Mouse (Mus musculus): ENCODE results near the gene Brd2. TPM values are rescaled to one million over a fixed set of nuclear protein-coding genes. Genes with fewer than 3 reads are reported as not detected.

The Brd2 gene
- total RNA-seq, 1 experiment from 2014 or later: 233 TPM

DNA sequence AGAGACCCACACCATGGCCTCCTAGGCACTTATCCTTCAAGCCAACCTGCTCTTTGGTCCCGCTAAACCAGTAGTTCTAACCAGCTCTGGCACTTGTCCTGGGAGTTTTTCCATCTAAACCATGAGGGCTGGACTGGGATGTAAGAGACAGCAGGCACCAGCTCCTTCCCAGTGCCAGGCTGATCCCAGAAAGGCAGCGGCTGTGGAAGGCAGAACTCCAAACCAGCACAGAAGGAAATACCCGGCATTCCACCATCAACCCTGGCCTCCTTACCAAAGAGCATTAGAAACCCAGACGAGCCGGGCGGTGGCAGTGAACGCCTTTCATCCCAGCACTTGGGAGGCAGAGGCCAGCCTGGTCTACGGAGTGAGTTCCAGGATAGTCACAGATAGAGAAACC lies 12.1 kb downstream of the Brd2 start:
- no peak for DNase-seq

DNA sequence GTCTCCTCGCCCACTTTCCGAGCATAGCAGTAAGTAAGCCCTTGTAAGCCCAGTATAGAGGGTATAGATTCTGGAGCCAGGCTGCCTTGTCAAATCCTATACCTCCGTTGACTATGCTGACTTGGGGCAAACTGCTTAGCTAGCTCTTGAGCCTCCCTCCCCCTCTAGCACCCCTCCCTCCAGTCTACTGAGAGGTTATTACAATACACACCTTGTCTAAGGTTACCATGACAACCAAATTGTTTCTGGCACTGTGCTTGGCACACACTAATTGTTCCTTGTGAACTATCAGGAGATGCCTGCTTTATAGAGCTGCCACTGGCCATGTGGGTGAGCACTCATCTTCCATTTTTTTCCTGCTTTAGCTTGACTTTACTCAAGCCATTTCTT lies 12.6 kb downstream of the Brd2 start:
- no peak for DNase-seq

DNA sequence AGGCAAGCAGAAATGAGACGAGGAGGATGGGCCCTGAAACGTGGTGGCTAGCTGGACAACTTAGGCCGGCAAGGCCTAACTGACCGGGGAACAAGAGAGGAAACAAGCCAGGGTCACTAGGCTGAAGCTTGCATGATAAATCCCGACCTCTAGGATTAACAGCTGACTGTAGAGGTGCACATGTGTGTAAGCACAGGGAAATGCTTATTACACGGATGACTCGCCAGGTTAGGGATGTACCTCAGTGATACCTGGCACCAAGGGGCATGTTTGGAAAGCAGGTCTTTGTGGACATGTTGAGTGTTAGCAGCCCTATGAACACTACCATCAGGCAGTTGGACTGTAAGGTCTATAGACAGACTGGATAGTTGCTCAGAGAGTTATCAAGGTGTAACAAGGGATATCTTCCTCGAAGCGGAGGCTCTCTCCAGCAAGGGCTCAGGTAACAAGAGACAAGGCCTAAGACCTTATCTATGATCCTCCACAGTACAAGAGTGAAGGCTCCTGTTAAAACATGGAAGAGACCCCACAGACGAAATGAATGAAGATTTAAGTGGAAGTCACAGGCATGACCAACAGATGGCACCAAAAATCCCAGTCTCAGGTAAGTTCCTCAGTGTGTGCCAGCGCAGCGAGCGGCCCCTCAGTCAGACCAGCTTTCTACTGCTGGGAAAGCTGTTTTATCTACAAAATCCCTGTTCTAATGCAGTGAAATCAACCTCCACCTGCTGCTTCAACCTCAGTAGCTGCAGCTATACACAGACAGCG lies 13.2 kb downstream of the Brd2 start:
- no peak for DNase-seq

DNA sequence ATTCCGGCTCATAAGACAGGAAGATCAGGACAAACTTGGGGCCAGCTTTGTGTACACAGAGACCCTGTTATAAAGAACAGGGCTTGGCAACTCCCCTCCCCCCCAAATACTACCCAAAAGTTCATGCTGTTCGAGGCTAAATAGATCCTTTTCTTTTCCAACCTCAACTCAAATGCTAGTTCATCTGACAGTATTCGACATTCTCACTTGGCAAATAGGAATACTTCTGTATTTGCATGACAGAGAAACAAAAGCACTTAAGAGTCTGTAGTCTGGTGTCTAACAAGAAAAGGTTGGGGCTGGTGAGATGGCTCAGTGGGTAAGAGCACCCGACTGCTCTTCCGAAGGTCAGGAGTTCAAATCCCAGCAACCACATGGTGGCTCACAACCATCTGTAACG lies 14.0 kb downstream of the Brd2 start:
- no peak for DNase-seq

DNA sequence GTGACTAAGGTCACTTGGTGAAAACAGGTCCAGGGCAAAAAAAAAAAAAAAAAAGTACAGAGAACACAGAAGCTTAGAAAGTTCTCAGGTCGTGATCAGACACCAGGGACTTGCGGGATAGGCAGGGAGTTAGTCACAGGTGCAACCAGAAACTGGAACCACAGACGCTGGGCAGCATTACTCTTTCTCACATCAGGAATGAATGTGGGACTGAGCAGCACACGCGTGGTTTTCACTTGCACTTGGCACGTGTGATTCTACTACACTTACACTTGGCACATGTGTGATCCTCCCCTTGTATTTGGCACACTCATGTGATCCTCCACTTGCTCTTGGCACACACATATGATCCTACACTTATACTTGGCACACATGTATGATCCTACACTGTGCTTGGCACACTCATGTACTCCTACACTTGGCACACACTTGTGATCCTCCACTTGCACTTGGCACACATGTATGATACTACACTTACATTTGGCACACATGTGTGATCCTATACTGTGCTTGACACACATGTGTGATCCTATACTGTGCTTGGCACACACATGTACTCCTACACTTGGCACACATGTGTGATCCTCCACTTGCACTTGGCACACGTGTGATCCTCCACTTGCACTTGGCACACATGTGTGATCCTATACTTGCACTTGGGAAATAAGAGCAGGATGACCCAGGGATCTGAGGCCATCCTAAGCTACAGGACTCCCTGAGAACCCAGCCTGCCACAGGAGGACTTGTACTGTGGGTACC lies 15.1 kb downstream of the Brd2 start:
- no peak for DNase-seq

DNA sequence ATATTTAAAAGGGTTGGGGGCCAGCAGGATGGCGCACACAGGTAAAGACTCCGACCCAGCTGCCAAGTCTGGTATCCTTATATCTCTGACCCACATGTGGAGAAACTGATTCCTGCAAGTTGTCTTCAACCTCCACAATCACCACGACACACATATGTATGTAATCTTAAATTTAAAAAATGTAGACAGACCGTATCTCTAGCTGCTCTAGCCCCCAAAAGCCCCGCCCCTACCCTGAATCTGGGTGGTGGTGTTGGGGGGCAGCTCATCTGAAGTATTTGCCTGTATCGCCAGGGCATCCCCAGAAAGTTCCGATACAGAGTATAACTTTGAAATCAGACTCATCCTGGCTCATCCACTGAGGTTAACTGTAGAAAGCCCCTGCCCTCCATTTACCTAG lies 15.9 kb downstream of the Brd2 start:
- DNase-seq: no peak

DNA sequence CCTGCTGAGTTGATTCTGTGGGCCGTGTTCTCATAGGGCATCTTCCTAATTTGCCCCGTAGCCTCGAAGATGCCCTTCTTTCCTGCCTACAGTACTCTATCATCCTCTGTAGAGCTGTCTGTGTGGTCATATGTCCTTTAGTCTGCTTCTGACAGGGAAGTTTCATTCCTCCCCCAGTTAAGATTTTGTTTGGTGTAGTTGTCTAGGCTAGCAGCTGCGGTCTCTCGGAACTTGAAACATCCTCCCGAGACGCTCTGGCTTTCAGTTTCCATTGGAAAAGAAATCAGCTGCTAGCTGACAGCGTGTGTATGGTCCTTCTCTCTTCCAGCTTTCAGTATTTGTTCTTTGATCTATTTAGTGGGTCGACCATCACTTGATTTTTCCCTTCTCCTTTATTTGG lies 17.6 kb downstream of the Brd2 start:
- no peak for DNase-seq

DNA sequence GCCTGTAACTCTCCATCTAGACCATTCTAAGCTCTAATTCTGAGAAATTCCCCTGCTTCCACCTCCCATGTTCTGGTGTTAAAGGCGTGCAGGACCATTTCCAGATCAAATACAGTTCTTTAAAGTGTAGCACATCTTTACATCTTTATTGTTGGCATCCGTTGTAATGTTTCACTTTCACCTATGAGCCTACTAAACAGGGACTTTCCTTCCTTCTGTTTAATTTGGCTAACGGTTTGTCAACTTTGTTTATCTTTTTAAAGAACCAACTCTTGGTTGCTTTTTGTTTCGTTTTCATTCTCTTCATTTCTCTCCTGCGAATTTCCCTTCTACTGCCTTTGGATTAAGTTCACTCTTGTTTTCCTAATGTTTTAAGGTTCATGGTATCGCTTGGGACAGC lies 19.6 kb downstream of the Brd2 start:
- DNase-seq: no peak

DNA sequence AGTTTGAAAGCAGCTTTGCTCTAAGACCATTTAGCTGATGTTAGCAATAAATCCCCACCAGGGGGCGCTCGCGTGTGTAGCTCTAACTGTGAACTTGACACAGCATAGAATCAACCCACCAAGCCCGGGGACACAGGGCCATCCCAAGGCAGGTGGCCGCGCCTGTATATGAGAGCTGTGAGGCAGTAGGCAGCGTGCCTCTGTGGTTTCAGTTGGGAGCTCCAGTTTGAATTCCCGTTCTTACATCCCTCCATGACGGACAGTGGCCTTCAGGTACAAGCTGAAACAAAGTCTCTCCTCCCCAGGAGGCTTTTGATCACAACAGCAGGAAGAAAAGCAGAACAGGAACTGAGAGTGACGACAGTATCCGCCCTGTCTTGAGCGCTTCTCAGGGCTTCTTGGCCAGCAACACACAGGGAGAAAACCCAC lies 20.8 kb downstream of the Brd2 start:
- DNase-seq: peak; percentile 95

DNA sequence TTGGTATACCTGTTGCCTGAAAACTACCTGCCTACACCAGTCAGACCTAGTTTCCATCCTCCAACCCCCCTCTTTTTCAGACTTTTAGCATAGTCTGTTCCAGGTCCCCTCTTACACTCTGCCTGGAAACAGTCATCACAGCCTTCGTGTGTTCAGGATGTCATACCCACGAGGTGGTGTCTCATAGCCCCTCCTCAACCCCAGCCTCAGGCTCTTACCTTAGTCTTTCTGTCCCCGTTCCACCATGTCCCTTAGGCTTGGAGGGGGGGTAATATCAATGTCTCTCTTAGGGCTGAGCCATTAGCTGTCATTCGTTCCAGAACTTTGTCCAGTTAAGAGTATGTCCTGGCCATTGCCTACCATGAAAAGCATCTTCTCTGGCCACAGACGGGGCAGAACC lies 21.2 kb downstream of the Brd2 start:
- no peak for DNase-seq

DNA sequence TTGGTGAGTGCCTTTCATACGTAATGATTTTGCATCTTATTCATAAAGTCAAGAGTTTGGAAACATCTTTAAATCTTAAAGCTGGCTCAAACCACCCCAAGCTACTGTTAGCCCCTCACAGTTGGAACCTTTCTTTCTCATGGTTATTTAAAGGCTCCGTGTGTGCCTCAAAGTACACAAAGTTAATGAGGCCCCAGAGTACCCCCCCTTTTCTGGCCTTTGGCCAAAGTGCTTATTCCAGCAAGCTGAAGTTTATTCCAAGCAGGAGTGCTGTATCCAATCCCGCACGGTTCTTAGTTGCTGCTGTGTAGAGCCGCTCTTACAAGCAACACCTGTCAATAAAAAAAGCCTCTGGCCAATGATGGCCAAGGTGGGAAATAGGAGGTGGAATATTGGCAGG lies 22.9 kb downstream of the Brd2 start:
- DNase-seq: no peak

DNA sequence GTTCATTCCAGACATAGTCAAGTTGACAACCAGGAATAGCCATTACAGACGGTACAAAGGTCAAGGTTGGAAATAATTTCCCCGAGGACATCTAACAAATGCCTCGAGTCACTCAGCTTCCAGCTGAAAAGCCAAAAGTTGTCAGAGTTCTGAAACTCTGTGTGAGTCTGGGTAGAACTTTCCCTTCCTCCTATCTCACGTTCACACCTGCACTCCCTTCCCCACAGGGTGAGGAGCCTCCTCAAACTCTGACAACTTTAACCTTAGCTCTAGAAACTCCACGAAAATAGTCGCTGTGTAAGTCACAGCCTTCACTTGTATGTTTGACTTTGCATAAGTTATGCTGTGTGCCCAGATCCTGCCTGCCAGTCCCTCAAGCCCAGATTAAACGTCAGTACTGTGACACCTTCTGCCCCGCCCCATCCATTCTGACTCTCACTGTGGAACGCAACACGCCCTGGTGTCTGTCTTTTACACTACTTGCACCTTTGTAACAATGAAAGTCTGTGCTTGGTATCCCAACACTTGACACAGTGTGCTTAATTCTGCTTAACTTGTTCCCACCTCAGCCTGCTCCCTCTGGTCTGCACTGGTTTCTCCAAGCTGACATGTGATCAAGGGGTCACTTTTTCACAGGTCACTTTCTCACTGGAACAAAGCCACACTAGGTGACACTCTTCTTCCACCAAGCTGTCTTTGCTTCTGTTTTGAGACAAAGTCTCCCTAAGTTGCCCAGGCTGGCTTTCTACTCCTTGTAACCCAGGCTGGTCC lies 23.5 kb downstream of the Brd2 start:
- DNase-seq: no peak

DNA sequence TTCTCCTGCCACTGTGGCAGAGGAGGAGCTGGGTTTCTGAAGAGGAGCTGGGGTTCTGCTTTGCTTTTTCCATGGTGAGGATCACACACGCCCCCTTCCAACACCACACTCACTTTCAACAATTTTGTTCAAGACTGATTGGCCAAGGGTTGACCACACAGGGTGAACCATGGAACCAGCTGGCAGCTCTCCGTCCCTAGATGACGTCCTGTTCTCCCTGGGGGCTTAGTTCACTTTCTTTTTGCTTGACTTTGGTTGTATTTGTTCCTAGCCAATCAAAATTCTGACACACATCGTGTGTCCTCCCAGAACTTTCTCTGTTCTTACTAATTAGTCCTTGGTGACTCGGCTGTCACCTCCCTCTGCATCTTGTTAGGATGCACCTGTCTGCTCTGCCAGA lies 25.2 kb downstream of the Brd2 start:
- no peak for DNase-seq

DNA sequence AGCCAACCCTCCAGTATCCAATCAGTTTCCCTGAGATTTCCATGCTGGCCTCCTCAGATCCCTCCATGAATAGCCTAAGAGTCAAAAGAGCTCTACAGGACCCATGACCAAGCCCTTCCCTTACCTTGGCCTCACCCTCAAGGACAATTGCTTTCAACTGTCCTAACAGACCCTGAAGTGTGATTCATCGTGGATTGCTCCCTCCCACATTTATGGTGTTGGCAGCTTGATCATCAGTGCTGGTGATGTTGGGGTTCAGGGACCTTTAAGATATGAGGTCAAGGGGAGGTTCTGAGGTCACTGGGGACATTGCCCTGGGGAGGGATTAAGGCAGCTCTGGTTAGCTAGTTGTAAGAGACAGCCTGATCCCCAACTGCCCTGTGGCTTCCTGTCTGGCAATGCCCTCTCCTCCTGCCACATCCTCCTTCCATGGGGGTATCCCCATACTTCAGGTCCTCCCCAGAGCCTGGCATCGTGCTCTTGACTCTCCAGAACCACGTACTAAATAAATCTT lies 25.9 kb downstream of the Brd2 start:
- no peak for DNase-seq

DNA sequence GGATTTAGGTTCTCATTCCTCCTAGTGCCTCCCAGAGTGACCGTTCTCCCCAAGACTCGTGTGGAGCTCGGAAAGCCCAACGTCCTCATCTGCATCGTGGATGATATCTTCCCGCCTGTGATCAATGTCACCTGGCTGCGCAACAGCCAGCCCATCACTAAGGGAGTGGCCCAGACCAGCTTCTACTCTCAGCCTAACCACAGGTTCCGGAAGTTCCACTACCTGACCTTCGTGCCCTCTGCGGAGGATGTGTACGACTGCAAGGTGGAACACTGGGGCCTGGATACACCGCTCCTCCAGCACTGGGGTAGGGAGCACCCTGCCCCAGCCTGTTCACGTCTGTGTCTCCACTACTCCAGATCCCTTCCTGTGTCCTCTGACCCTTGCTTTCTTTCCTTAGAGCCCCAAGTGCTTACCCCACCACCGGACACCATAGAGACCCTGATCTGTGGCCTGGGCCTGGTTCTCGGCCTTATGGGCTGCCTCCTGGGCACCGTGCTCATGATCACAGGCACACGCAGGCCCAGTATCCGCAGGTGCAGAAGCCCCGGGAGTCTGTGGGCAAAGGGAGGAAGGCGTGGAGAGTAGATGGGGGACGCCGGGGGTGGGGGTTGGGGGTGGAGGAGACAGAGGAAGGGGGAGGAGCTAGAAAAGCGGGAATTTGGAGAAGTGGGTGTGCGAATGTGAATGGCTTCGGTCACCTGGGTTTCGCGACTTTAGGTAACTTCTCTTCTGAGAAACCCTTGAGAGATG lies 28.0 kb downstream of the Brd2 start:
- DNase-seq: no peak

DNA sequence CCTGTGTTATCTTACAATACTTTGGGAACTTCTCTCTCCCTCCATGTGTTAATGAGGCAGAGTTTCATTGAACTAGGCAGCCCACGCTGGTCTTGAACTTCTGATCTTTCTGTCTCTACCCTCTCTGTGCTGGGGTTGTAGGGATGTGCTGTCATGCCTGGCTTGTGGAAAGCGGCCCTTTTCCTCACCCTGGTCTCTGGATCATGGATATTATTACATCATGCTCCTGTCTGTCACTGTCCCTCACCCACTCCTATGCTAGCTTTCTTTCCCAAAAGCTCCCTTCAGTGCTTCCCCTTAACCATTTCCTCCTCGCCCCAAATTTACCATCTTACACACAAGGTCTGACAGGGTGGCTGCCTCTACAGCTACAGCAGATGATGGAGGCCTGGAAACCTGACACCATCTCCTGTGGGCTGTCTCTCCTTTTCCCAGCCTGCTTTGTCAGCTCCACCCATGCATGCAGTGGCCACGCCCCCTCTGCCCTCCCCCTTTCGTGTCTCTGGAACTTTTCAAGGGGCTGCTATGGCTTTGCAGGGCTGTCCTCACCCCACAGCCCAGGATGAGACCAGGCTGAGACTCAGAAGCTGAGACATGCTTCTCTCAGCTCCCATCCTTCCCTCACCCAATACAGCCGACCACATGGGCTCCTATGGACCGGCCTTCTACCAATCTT lies 29.1 kb downstream of the Brd2 start:
- no peak for DNase-seq

DNA sequence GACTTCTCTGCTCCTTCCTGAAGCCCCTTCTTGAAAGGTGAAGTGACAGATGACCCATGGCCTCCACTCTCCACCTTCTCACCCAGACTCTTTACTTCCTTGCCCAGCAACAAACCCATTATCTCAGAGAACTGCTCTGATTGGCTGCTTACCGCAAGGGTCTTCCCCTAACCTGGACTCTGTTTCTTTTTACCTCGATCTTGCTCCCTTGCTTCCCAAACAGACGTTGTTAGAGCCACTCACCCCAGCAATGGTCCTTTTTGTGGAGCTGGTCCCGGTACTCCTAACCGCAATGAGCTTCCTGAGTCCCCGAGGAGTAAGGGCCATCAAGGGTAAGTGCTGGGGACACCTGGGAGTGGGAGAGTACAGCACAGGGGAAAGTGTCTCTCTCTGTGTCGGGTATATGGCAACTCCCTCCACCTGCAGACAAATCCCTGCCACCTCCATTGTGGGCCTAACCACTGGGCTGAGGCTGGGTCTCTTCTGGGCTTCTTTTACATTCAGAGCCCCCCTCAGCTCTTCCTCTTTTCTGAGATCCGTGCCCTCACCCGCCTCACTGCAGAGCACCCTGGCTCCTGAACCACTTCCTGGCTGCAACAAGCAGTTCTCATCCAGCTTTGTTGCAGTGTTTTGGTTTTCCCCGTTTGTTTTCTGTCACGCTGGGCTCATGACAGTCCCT lies 30.1 kb downstream of the Brd2 start, which contains the start of gene H2-Oa:
Gene H2-Oa (plus strand): TSS at position 144 of the 679 bp plus-strand sequence.
- no peak for DNase-seq

DNA sequence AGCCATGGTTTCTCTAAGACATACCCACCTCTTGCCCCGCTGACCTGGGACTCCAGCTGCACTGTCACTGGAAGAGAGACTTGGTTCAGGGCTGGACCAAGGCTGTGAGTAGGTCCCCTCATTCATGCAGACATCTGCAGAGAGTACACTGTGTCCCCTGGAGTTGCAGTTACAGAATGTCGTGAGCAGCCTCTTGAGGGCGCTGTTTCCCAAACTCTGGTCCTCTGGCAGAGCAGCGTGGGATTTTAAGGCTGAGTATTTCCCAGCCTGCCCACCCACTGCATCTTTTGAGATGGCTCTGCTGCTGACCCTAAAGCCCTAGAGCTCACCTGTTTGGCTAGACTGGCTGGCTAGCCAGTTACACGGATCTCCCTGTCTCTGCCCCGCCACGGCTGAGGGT lies 31.5 kb downstream of the Brd2 start:
- DNase-seq: peak; percentile 39

DNA sequence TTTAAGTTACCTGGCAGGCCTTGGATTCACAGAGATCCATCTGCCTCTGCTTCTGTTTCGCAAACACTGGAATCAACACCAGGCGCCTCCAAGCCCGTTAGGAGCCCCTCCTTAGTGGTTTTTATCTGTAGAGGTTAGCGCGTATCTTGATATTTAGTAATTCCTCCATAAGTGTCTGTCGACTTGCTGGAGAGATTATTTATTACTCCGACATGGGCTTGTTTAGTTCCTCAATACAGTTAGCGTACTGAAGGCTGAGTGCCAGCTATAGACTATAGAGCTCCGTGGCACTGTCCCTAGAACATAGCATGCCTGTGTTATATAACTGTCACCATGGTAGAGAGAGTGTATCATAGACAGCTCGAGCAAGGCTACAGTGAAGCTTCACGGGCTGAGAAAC lies 34.3 kb downstream of the Brd2 start:
- no peak for DNase-seq

DNA sequence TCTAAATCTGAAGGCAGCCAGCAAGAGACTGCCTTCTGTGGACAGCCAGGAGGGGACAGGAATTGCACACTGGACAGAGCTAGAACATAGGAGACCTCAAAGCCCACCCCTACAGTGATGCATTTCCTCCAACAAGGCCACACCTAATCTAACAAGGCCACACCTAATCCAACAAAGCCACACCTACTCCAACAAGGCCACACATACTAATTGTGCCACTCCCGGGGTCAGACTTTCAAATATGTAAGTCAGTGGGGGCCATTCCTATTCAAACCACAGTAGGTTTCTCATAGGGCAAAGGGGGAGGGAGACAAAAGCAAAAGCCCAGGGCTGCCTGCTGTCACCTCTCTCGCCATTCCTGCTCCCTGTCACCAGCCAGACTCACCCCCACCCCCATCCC lies 35.0 kb downstream of the Brd2 start:
- no peak for DNase-seq

DNA sequence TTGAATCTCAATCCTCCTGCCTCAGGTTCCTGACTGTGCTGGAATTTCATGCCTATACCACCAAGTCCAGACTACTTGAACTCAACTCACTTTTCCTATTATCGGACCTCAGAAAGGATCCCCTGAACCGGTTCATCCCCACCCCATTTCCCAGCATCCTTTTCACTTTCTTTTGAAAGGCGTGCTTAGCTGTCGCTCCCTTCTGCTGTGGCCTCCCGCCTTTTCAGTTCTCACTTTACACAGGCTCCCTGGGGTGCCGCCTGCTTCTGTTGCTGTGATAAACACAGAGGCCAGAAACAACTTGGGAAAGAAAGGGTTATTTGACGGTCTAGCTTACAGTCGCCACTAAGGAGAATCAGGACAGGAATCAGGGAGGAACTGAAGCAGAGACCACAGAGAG lies 39.3 kb downstream of the Brd2 start:
- no peak for DNase-seq

All from adrenal gland, postnatal 25 days (tissue).